In the genomic region with DNA sequence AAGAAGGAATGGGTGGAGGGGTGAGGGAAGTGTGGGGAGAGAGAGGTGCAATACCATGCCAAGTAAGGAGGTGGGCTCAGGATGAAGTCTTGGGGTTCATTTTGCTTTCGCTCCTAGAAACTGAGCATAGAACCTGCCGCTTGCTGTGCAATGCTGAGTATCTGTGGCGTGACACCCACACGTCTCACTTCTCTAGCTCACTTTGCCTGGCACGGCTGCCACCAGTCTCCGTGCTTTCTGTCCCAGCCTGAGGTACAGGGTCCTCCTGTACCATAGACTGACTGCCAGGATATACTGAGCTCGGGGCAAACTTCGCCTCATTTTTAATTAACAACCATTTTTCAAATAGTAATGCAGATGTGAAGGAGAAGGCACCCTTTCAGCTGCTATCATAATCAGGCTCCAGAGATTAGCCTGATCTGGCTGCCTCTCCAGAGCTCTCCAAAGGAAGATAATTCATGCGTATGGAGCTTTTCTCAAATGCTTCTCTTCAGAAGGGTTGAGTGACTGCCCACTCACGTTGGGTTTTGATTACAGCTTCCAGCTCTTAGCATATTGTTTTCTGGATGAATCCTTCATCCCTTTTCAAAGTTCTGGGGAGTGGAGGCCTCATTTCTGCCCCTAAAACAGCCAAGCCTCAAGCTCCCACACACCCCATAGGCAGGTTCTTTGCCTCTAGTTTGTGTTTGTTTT, we compare ENCODE assay signal across 23 mouse cellular contexts.
DNase-seq lines count a peak whose midpoint lies in the region; ATAC-seq and TF ChIP-seq lines count a peak whose summit lies in the region.
"Had no signal": no experiment of that assay in that cellular context is flagged by ENCODE, and none has a peak within 500 bp of the region (broad histone marks: within the 10 kb centered on the region; RNA-seq: fewer than 3 reads in every experiment).

No protein-coding gene starts in this region.

- peak; percentile 74 for ATAC-seq in frontal cortex, adult (ENCODE audit: low TSS enrichment)
- no peak for ATAC-seq in midbrain, postnatal 0 days (ENCODE audit: low FRiP score)
- ATAC-seq in midbrain, embryonic 16.5 days = no peak
- ATAC-seq: hindbrain, embryonic 16.5 days; intestine, embryonic 16.5 days had no signal

- H3K4me1 ChIP-seq in midbrain, postnatal 0 days (ENCODE audit: insufficient read depth, low read length) = peaks cover 23% of the 10 kb centered on the region
- H3K4me1 ChIP-seq in midbrain, embryonic 16.5 days (ENCODE audit: control insufficient read depth, insufficient read depth, low read length) = peaks cover 25% of the 10 kb centered on the region
- H3K4me1 ChIP-seq: embryonic facial prominence, embryonic 12.5 days; heart, embryonic 15.5 days; lung, embryonic 15.5 days had no signal

- H3K4me2 ChIP-seq in midbrain, postnatal 0 days (ENCODE audit: low read depth, low read length, poor library complexity, severe bottlenecking) = no peak overlapping the region
- no peak overlapping the region for H3K4me2 ChIP-seq in midbrain, embryonic 16.5 days (ENCODE audit: low read length)
- H3K4me2 ChIP-seq: embryonic facial prominence, embryonic 12.5 days; forebrain, embryonic 12.5 days; heart, embryonic 15.5 days; lung, embryonic 15.5 days had no signal

- no peak for TF ChIP-seq CTCF in midbrain, postnatal 0 days (IDR thresholded peaks at IDR 0.05)

- 63% methylated on average over 10 of the region's 10 CpGs for WGBS in midbrain, postnatal 0 days
- WGBS in midbrain, embryonic 16.5 days = 71% methylated on average over 10 of the region's 10 CpGs

- H3K9me3 ChIP-seq in midbrain, postnatal 0 days (ENCODE audit: low read length) = no peaks in the 10 kb centered on the region
- no peaks in the 10 kb centered on the region for H3K9me3 ChIP-seq in midbrain, embryonic 16.5 days (replicated peaks; ENCODE audit: control insufficient read depth, low read length, poor library complexity, severe bottlenecking)
- H3K9me3 ChIP-seq: embryonic facial prominence, embryonic 12.5 days; forebrain, embryonic 12.5 days; heart, embryonic 15.5 days; lung, embryonic 15.5 days had no signal

- no peaks in the 10 kb centered on the region for H3K36me3 ChIP-seq in midbrain, postnatal 0 days (ENCODE audit: insufficient read depth, low read length)
- no peaks in the 10 kb centered on the region for H3K36me3 ChIP-seq in midbrain, embryonic 16.5 days (ENCODE audit: control insufficient read depth, insufficient read depth, low read length)
- H3K36me3 ChIP-seq: embryonic facial prominence, embryonic 12.5 days; forebrain, embryonic 12.5 days; heart, embryonic 15.5 days; lung, embryonic 15.5 days had no signal

- no peaks in the 10 kb centered on the region for H3K27me3 ChIP-seq in midbrain, postnatal 0 days (ENCODE audit: insufficient read depth, low read length)
- H3K27me3 ChIP-seq in midbrain, embryonic 16.5 days (ENCODE audit: control insufficient read depth, insufficient read depth, low read depth, low read length) = no peaks in the 10 kb centered on the region
- H3K27me3 ChIP-seq: embryonic facial prominence, embryonic 12.5 days; forebrain, embryonic 12.5 days; heart, embryonic 15.5 days; lung, embryonic 15.5 days; megakaryocyte, embryonic 14.5 days had no signal

- no peak overlapping the region for H3K9ac ChIP-seq in midbrain, postnatal 0 days (replicated peaks; ENCODE audit: low read length, poor library complexity, severe bottlenecking)
- H3K9ac ChIP-seq in midbrain, embryonic 16.5 days (ENCODE audit: low read depth, low read length) = no peak overlapping the region
- H3K9ac ChIP-seq: embryonic facial prominence, embryonic 12.5 days; forebrain, embryonic 12.5 days; heart, embryonic 15.5 days; liver, embryonic 14.5 days; lung, embryonic 15.5 days had no signal

- no peak for DNase-seq in frontal cortex, postnatal 10 days (ENCODE audit: low spot score in 2 of 2)
- peak; percentile 51 for DNase-seq in layer of hippocampus, adult 9-11 months
- DNase-seq in layer of hippocampus, postnatal 10 days (ENCODE audit: low spot score in 2 of 2) = no peak
- no peak for DNase-seq in midbrain, postnatal 0 days (ENCODE audit: low spot score)
- peak; percentile 65 for DNase-seq in telencephalon, adult 2 months (ENCODE audit: low read depth, low spot score)
- DNase-seq: adrenal gland, postnatal 25 days; cerebellum, adult 11 months; gastrocnemius, postnatal 36 days; heart, postnatal 36 days; kidney, adult 9 months; kidney, postnatal 14 days; lung, postnatal 36 days; thymus, postnatal 14 days had no signal

- H3K27ac ChIP-seq in midbrain, postnatal 0 days (ENCODE audit: low read depth, low read length) = 0 out of 2 replicates have a peak overlapping the region, but pooled peaks have one; percentile 38
- no peak overlapping the region for H3K27ac ChIP-seq in midbrain, embryonic 16.5 days (ENCODE audit: low read length)
- H3K27ac ChIP-seq: embryonic facial prominence, embryonic 12.5 days; forebrain, embryonic 12.5 days; heart, embryonic 15.5 days; liver, embryonic 14.5 days; lung, embryonic 15.5 days had no signal

- H3K4me3 ChIP-seq in midbrain, postnatal 0 days (ENCODE audit: low read depth, low read length) = no peak overlapping the region
- no peak overlapping the region for H3K4me3 ChIP-seq in midbrain, embryonic 16.5 days (ENCODE audit: low read depth, low read length)
- H3K4me3 ChIP-seq: embryonic facial prominence, embryonic 12.5 days; forebrain, embryonic 12.5 days; heart, embryonic 15.5 days; lung, embryonic 15.5 days had no signal

Comparison
In these comparisons a context has a peak if more than half of its experiments do, and no peak if none do; other contexts are left out.
1. DNase-seq: peak in layer of hippocampus, adult 9-11 months (single experiment) and telencephalon, adult 2 months (single experiment); none in frontal cortex, postnatal 10 days (0 of 2), layer of hippocampus, postnatal 10 days (0 of 2) and midbrain, postnatal 0 days (single experiment).